Mouse (Mus musculus) left cerebral cortex, adult 8-10 months (tissue): ENCODE measurements around the gene Cxadr. TPM values are rescaled to one million over a fixed set of nuclear protein-coding genes. Genes with fewer than 3 reads are reported as not detected.
"Not testable (repeated sequence)": the region's sequence is repeated elsewhere in the genome, so short reads cannot be mapped to it uniquely, and the experiment has no call there.

Source experiments
- DNase-seq, 2 experiments: peaks; one replicate each; pipeline ENCODE4 v3.0.0; 2022; ENCODE audit warnings: low spot score in 2 of 2
- total RNA-seq, 4 experiments: library from RNA; stranded (reverse); gene quantifications; 2 replicates each; pipeline ENCODE4 v1.2.4; 2022

The Cxadr gene
- total RNA-seq, 4 experiments from 2014 or later, result 22.5 to 29.1 (median 27.2) TPM

DNA sequence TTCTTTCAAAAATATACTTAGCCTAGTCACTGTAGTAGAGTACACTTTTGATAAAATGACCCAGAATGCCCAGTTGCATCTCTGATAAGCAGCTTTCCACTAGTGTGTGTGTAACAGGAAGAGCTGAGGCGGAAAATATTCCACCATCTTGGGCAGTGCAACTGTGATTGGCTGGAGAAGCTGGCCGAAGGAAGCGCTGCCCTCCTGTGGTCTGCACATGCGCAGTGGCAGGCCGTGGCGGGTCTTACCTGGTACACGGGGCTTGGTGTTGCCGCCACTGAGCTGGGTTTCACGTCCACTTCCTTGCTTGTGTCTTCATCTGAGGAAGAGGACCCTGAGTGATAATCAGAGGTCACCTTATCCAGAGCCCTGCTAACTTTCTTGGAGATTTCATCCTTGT is 63.3 kb downstream of the Cxadr start:
- DNase-seq, result not testable (repeated sequence)

DNA sequence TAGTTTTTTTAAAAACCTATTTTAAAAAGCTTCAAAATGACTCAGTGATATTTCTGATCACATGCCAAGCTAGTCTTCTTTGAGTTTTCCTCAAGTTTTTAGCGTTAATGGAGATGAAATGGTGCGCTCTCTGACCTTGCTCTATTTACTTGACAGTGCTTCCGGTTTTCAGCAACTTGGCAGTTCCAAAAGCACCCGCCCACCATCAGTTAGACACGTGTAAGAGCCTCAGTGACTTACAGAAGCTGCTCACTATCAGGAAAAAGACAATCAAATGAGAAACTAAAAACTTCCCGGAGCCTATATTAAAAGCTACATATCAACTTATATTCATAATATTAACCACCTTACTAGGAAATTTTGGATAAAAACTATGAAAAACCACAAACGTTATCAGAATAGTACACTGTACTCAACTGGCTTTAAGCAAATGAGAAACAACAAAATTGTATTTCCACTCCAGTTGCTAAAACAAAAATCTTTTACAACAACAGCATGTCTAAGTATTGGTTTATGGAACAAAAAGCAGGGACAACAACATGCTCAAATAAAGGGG is 70.3 kb downstream of the Cxadr start:
- no peak for DNase-seq

DNA sequence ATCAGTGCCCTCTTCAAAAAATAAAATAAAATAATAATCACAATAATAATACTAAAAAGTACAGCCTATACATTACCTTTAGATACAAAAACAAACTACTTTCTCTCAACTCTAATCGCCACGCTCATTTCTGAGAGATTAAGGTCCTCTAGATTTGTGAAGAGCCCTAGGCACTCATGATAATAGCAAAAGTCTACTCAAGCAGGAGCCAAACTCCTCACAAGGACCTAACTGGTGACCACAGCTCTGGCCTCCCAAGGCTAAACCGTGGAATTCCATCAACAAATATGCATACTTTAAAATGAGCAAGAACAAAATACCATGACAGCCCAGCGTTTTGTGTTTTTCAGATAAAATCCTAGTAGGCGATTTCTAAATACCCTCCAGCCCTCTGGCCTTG is 71.5 kb downstream of the Cxadr start:
- DNase-seq, result no peak

DNA sequence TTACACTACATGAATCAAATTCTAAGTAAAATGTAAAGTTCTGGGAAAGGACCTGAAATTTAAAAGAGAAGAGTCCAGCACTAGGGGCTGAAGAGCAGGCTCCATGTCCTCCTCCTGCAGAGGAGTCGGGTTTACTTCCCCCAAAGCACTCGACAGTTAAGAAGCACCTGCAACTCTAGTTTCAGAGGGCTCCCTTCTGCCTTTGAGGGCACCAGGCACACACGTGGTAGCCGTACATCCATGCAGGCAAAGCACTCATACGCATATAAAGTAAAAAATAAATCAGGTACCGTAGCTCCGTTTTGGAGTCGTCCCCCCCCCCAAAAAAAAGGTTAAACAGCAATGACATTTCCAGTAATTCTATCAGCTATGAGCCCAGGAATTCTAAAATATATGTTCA is 72.5 kb downstream of the Cxadr start:
- DNase-seq, result no peak

DNA sequence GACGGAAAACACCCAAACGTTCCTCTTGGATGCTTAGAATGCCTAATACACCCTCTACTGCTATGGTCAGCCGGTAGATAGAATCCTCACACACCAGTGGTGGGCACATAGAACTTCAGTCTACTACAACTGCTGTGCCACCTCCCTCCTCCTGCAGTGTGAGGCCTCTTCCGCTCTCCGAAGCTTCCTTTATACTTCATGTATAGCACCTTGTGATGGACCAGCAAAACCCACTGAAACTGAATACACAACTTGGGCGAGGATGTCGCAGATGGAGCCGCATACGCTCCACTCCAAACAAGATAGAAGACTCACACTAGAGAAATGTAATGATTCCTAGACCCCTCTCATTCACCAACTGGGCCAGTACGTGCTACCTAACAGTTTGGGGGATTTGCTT is 73.9 kb downstream of the Cxadr start:
- no peak for DNase-seq

DNA sequence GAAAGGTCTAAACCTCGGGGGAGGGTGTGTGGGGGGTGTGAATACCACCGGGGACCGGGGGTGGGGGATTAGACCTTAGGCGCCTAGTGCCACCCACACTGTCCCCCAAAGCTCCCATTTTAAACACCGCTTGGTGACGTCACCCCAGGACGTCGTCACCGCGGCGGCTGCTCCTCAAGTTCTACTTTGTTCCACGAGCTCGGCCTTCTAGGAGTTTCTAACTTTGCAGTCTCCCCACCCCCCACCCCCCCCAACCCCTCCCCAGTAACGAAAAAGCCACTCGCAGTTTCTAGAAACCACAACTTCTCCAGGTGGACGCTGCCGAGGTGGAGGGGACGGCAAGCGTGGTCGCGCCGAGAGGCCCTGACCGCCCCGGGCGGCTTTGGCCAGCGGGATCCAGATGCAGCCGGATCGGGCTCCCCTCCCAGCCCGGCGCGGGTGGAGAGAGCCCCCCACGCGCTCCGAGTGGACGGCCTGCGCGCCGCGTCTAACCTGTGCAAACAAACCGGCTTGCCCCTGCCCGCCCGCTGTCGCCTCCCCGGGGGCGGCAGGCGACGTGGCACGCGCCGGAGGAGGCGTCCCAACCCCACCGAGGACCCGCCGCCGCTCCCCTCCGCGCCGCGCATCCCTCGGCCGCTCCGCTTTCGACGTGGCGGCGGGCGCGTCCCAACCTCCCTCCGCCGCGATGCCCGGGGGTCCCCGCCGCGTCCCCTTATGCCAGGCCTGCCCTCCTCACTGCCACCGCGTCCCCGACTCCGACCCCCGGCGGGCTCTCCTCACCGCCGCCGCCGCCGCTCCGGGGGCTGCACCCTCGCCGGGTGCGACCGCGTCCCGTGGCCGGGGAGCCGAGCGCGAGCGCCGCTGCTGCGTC is 74.8 kb downstream of the Cxadr start:
- DNase-seq, result peak in 1 of 2 experiments; percentile 16

DNA sequence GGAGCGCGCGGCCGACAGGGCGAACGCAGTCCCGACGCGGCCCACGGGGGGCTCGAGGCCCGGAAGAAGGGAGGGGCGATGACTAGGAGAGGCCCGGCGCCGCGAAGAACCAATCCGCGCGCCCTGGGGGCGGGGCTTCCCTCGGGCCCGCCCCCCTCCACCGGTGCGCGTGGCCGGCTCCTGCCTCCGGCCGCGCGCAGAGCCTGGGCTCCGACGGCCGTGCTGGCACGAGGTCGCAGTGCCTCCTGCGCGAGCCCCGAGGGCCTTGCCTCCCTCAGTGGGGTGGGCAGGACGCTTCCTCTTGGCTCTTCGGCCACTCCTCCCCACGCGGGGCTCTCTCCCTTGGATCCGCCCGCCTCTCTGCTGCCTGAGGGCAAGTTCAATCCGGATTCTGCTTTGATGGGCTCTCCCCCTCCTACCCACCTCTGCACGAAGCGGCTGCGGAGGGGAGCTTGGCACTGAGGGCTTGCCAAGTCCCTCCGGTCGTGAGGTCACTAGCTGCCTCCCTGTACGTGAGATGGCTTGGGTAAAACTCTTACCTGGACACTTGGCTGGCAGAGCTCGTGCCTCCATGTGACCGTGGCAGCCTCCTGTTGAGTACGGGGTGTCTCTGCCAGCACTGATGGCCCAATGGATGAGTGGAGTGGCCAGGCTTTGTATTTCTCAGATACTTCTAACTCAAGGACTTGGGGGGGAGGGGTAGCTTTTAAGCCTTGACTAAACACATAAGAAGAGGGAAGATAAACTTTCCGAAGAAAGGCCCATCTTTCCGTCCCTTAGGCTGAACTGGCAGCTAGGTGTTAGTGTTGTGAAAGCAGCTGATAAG is 75.7 kb downstream of the Cxadr start, which contains the start of gene Btg3:
Gene Btg3 (minus strand): TSS at position 448 of the 826 bp plus-strand sequence.
- peak; percentile 25 to 65 for DNase-seq

DNA sequence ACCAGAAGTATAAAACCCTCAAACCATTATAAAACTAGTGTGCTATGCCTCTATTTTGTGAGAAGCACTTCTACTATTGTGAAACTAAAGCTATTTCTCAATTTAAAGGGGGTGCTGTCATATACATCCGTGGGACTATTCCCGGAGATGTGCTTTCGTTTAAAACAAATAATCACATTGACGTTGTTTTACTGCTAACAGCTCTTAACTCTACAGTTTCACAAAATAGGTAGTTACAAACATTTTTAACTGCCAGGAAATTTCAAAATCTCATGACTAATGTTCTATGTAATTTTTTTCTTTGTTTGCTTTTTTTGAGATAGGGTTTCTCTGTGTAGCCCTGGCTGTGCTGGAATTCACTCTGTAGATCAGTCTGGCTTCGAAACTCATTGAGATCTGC is 77.2 kb downstream of the Cxadr start:
- DNase-seq, result no peak

DNA sequence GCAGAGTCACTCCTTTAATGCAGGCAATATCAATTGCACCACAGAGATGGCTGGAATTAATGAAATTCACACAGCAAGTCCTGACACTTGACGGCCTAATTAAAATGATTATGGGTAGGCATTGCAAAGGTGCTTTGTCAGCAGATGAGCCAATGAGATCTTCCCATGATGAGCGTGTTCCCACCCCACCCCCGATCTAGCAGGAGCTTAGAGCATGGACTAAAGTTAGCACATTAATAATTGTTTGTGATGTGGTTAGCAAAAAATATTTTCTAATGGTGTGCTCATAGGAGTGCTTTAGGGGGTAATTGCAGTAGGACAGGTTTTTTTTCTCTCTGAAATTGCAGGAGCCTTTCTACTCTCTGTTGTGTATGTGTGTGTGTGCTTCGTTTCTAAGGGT is 87.8 kb downstream of the Cxadr start:
- no peak for DNase-seq

DNA sequence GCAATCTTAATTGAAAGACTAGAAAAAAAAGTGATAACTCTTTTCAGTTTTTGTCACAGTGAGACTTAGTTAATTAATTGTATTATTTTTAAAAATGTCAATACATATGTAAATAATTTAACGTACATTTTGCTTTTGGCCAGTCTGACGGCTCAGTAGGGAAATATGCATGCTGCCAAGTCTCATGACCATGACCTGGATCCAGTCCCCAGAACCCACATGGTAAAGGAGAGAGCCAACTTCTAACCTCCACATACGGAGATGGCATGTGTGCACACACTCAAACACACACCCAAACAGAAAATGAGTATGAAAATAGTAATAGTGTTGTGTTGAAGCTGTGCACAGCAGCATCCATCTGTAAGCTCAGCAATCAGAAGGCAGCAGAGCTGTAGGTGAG is 88.7 kb downstream of the Cxadr start:
- DNase-seq, result no peak

DNA sequence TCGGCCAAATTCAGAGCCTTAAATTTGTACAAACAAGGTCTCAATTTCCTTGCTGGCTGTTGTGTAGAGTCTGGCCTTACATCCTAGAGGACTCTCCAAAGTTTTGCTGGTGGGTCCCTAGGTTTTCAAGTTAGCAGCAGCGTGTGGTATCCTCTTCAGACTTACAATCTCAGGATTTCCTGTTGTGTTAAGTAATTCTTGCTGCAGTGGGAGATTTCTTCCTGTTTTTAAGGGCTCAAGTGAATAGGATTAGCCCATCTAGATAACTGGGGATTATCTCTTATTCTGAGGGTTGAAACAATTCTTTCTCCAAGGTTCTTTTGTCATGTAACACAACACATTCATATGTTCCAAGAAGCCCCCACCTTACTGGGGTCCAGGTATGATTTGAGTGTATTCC is 90.1 kb downstream of the Cxadr start:
- DNase-seq, result no peak

DNA sequence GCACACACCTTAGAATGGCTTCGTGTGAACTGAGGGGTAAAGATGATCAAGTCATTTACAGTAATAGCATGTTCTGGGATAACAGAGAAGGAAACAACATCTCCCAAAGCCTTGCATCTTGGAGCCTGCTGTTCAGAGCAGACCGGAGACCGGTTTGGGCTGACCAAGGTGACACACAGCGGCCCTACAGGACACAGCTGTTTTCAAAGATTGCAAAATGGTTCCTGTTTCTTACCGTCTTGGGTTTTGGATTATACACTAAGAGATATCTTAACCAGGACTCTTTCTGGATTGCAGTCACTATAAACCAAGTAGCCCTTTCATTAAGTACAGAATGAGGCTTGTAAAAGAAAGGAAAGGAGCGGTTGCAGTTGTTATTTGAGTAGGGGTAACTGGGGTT is 97.4 kb downstream of the Cxadr start:
- DNase-seq, result no peak

DNA sequence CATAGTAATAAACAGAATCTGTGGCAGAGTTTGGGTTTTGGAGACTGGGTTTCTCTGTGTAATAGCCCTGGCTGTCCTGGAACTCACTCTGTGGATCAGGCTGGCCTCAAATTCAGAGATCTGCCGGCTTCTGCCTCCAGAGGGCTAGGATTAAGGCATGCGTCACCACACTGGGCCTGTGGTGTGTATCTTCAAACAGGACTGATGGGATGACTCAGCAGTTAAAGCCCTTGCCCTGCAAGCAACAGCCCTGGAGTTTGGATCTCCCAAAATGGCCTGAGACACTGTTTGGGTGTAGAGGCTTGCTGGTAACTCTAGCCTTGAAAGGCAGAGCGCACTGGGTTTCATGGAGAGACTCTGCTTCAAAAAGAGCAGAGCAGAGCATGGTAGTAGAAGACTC is 98.1 kb downstream of the Cxadr start:
- no peak for DNase-seq

DNA sequence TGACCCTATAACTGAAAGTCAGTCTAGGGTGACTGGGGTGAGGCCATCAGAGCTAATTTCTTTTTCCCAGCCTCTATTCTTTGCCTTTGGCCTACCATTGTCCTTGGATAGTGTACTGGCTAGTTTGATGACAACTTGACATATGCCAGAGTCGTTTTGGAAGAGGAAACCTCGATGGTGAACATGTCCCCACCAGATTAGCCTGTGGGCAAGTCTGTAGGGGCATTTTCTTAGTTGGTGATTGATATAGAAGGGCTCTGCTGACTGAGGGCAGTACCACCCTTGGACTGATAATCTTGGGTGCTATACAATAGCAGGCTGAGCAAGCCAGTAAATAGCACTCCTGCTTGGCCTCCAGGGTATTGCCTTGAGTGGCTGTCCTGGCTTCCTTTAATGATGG is 101.0 kb downstream of the Cxadr start:
- no peak for DNase-seq

DNA sequence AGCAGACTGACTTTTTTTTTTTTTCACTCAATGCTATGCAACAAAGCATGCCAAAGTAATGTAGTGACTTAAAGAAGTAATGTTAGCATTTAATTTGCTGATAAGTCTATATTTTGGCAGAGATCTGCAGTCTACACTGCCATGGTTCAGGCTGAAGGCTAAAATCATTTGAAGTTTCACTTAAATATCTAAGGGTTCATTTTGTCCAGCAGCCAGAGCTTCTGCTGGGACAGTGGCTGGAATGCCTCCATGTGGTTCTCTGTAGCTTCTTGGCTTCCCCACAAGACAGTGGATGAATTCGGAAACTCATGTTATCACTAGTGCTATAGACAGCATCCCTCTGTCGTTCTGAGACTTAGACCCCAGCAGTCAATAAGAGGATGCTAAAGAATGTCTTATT is 105.4 kb downstream of the Cxadr start:
- DNase-seq, result no peak

DNA sequence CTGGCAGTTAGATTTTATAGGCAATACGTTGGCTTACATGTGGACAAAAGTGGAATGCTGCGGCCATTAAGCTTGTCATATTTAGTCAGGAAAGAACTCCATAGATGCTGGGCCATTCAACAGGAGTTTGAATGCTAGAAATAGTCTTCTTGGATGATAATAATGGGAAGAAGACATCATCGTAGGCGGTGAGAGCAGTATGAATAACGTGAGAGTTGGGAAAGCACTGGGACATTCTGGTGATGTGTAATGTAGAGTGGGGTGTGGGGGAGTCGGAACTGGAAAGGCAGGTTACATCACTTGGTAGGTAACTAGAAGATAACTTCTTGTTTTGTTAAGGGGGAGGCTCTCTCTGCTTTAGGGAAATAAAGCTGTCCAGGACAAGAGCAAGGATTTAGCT is 106.6 kb downstream of the Cxadr start:
- no peak for DNase-seq

Other genes with a start within 250 kb of the Cxadr start
- 10 to 100 TPM in 3 of 4 experiments, 1 to 10 TPM in 1; 9.3 to 13.5 (median 12.5) TPM for gene Btg3, start 75.7 kb downstream of the Cxadr start, total RNA-seq